Mouse (Mus musculus) megakaryocyte, embryonic 14.5 days (primary cell): ENCODE data around the gene Aox3.

Experiments used
- FLI1 ChIP-seq: IDR thresholded peaks from 2 replicates; pipeline ENCODE4 v1.6.1; 2012; ENCODE audit warnings: low read length, inconsistent platforms, mixed read lengths
- GATA1 ChIP-seq: IDR thresholded peaks from 3 replicates; pipeline ENCODE4 v1.6.1; 2012; ENCODE audit warnings: mixed read lengths, low read length, inconsistent platforms, borderline replicate concordance

GRCm38 (mm10) chr1:58238961-58239360 is 126.0 kb downstream of the Aox3 start:
- TF ChIP-seq FLI1 (no peak), GATA1 (no peak)
